ENCODE assay signal across 22 mouse cellular contexts in the genomic region with DNA sequence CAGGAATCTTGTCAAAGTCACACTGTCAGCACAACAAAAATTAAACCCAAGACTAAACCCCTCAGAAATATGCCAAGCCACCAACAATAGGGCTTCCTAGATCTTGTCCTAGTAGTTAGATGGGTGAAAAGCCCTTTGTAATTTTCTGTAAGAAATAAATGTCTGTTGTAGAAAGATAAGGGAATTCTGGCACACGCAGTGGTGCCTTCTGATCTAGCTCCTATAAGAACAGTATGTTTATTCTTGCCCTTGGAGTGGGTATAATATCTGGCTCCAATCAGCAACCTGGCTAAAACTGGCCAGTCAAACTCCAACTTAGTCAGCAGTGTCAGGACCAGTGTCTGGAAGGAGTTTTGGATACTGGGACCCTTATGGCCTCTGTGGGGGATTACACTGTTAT.
"Had no signal": no experiment of that assay in that cellular context is flagged by ENCODE, and none has a peak within 500 bp of the region (broad histone marks: within the 10 kb centered on the region; RNA-seq: fewer than 3 reads in every experiment).

No protein-coding gene starts in this region.

- H3K27me3 ChIP-seq: heart, embryonic 13.5 days; heart, embryonic 15.5 days; hindbrain, embryonic 13.5 days; hindbrain, embryonic 15.5 days; limb, embryonic 12.5 days; liver, embryonic 12.5 days had no signal

- H3K9ac ChIP-seq: heart, embryonic 13.5 days; heart, embryonic 15.5 days; hindbrain, embryonic 13.5 days; hindbrain, embryonic 15.5 days; limb, embryonic 12.5 days; liver, embryonic 12.5 days had no signal

- H3K4me1 ChIP-seq: hindbrain, embryonic 13.5 days; limb, embryonic 10.5 days; limb, embryonic 12.5 days had no signal

- ATAC-seq: hindbrain, postnatal 0 days; intestine, embryonic 16.5 days; liver, embryonic 12.5 days had no signal

- H3K27ac ChIP-seq: heart, adult 2 months; heart, embryonic 13.5 days; heart, embryonic 15.5 days; hindbrain, embryonic 13.5 days; hindbrain, embryonic 15.5 days; hindbrain, postnatal 0 days; layer of hippocampus, adult 2 months; left cerebral cortex, adult 2 months; limb, embryonic 10.5 days; limb, embryonic 12.5 days; liver, embryonic 12.5 days had no signal

- H3K9me3 ChIP-seq: heart, embryonic 13.5 days; heart, embryonic 15.5 days; hindbrain, embryonic 13.5 days; hindbrain, embryonic 15.5 days; limb, embryonic 10.5 days; limb, embryonic 12.5 days; liver, embryonic 12.5 days had no signal

- H3K36me3 ChIP-seq: heart, embryonic 13.5 days; heart, embryonic 15.5 days; hindbrain, embryonic 13.5 days; hindbrain, embryonic 15.5 days; limb, embryonic 10.5 days; limb, embryonic 12.5 days; liver, embryonic 12.5 days had no signal

- H3K4me2 ChIP-seq: heart, embryonic 11.5 days; heart, embryonic 13.5 days; heart, embryonic 15.5 days; hindbrain, embryonic 13.5 days; hindbrain, embryonic 15.5 days; limb, embryonic 12.5 days; liver, embryonic 12.5 days had no signal

- DNase-seq: gastrocnemius, postnatal 14 days; gastrocnemius, postnatal 36 days; heart, postnatal 14 days; heart, postnatal 36 days; kidney, adult 18-20 months; kidney, adult 8-10 months; kidney, postnatal 10 days; kidney, postnatal 25 days; kidney, postnatal 4 days had no signal

- H3K4me3 ChIP-seq: heart, adult 2 months; heart, embryonic 13.5 days; heart, embryonic 15.5 days; hindbrain, embryonic 13.5 days; hindbrain, embryonic 15.5 days; layer of hippocampus, adult 2 months; left cerebral cortex, adult 2 months; limb, embryonic 10.5 days; limb, embryonic 12.5 days; liver, embryonic 12.5 days had no signal
